Mouse (Mus musculus) 3134 (cell line): ENCODE results near the gene Stxbp4.

ENCODE experiments used
- DNase-seq: peaks from one replicate; pipeline ENCODE4 v3.0.0-alpha.2; 2011; ENCODE audit warnings: low spot score; ENCODE audit not compliant: insufficient read length; ENCODE audit errors: extremely low read depth

The Stxbp4 gene

GRCm38 (mm10) chr11:90570646-90571259, 67.1 kb downstream of the Stxbp4 start:
- DNase-seq, result peak; percentile 9

- no peak for DNase-seq
Observed at GRCm38 (mm10) chr11:90558359-90559047, 79.4 kb downstream of the Stxbp4 start.

- no peak for DNase-seq
Observed at GRCm38 (mm10) chr11:90556517-90556916, 81.4 kb downstream of the Stxbp4 start.

- no peak for DNase-seq
Observed at GRCm38 (mm10) chr11:90553963-90554362, 83.9 kb downstream of the Stxbp4 start.

- no peak for DNase-seq
Observed at GRCm38 (mm10) chr11:90552303-90553201, 85.3 kb downstream of the Stxbp4 start.

- DNase-seq, result no peak
Observed at GRCm38 (mm10) chr11:90548560-90548959, 89.3 kb downstream of the Stxbp4 start.

- peak; percentile 17 for DNase-seq
Observed at GRCm38 (mm10) chr11:90538636-90539263, 99.1 kb downstream of the Stxbp4 start.

- no peak for DNase-seq
Observed at GRCm38 (mm10) chr11:90525311-90525710, 112.6 kb downstream of the Stxbp4 start.

GRCm38 (mm10) chr11:90521040-90521439, 116.8 kb downstream of the Stxbp4 start:
- no peak for DNase-seq

GRCm38 (mm10) chr11:90517750-90518149, 120.1 kb downstream of the Stxbp4 start:
- DNase-seq, result no peak

GRCm38 (mm10) chr11:90512538-90513219, 125.2 kb downstream of the Stxbp4 start:
- DNase-seq, result no peak

GRCm38 (mm10) chr11:90501846-90502245, 136.0 kb downstream of the Stxbp4 start:
- no peak for DNase-seq

GRCm38 (mm10) chr11:90499918-90500317, 138.0 kb downstream of the Stxbp4 start:
- no peak for DNase-seq

- DNase-seq, result no peak
Observed at GRCm38 (mm10) chr11:90498461-90498860, 139.4 kb downstream of the Stxbp4 start.

GRCm38 (mm10) chr11:90494981-90495380, 142.9 kb downstream of the Stxbp4 start:
- no peak for DNase-seq

- no peak for DNase-seq
Observed at GRCm38 (mm10) chr11:90492511-90492910, 145.4 kb downstream of the Stxbp4 start.

- DNase-seq, result no peak
Observed at GRCm38 (mm10) chr11:90489166-90489565, 148.7 kb downstream of the Stxbp4 start.

GRCm38 (mm10) chr11:90487686-90488085, 150.2 kb downstream of the Stxbp4 start:
- peak; percentile 6 for DNase-seq

GRCm38 (mm10) chr11:90484750-90485637, 152.9 kb downstream of the Stxbp4 start:
- DNase-seq, result no peak
